Mouse (Mus musculus) heart, embryonic 14.5 days (tissue): ENCODE data around the gene Gsk3a. TPM values are rescaled to one million over a fixed set of nuclear protein-coding genes. Genes with fewer than 3 reads are reported as not detected.
A peak's percentile ranks its signal among the peaks of the same experiment; 100 is the strongest.

Experiments used
- ATAC-seq: fragments of 200-750 bp; cut with Nextera tagmentation; 2 replicates; pipeline ENCODE4 v1.8.0; 2017; ENCODE audit warnings: low read depth, moderate TSS enrichment; ENCODE audit not compliant: insufficient number of reproducible peaks, insufficient read depth, low FRiP score
- H3K27ac ChIP-seq, 2 experiments: fragments of 200-500 bp in 1 of 2; fragments of 300-500 bp in 1 of 2; sonication (generic) in 1 of 2; replicated peaks in 1 of 2; 2 replicates each; pipeline ENCODE4 v1.5.1; 2012 to 2014; ENCODE audit warnings: low read depth in 2 of 2, low read length in 2 of 2, control low read depth in 1 of 2, mild to moderate bottlenecking in 1 of 2, mixed read lengths in 1 of 2; ENCODE audit not compliant: control insufficient read depth in 1 of 2, insufficient read depth in 1 of 2
- H3K27me3 ChIP-seq: fragments of 300-500 bp; sonication (generic); 2 replicates; pipeline ENCODE4 v1.6.1; 2014; ENCODE audit warnings: mild to moderate bottlenecking, low read length, control low read depth; ENCODE audit not compliant: control insufficient read depth, insufficient read depth
- H3K36me3 ChIP-seq: fragments of 300-500 bp; sonication (generic); 2 replicates; pipeline ENCODE4 v1.6.1; 2014; ENCODE audit warnings: mild to moderate bottlenecking, control low read depth, low read length, mixed read lengths; ENCODE audit not compliant: control insufficient read depth, insufficient read depth
- H3K4me1 ChIP-seq, 2 experiments: fragments of 200-500 bp in 1 of 2; fragments of 300-500 bp in 1 of 2; sonication (generic) in 1 of 2; 2 replicates each; pipeline ENCODE4 v1.6.1; 2012 to 2014; ENCODE audit warnings: low read length in 2 of 2, control low read depth in 1 of 2, mixed read lengths in 1 of 2; ENCODE audit not compliant: control insufficient read depth in 2 of 2, insufficient read depth in 2 of 2
- H3K4me2 ChIP-seq: fragments of 300-500 bp; sonication (generic); 2 replicates; pipeline ENCODE4 v1.6.1; 2014; ENCODE audit warnings: mild to moderate bottlenecking, low read length
- H3K4me3 ChIP-seq, 2 experiments: fragments of 200-500 bp in 1 of 2; fragments of 300-500 bp in 1 of 2; sonication (generic) in 1 of 2; 2 replicates each; pipeline ENCODE4 v1.5.1; 2012 to 2014; ENCODE audit warnings: low read length in 2 of 2, mild to moderate bottlenecking in 2 of 2, control low read depth in 1 of 2, low read depth in 1 of 2, moderate library complexity in 1 of 2; ENCODE audit not compliant: control insufficient read depth in 1 of 2, insufficient read depth in 1 of 2
- H3K9ac ChIP-seq: fragments of 300-500 bp; sonication (generic); 2 replicates; pipeline ENCODE4 v1.6.1; 2014; ENCODE audit warnings: mild to moderate bottlenecking, low read length
- H3K9me3 ChIP-seq: fragments of 300-500 bp; sonication (generic); 2 replicates; pipeline ENCODE4 v1.6.1; 2016; ENCODE audit warnings: low read length, control low read depth; ENCODE audit not compliant: control insufficient read depth
- WGBS: fragments of 180-500 bp; shearing (Covaris S2); extraction: QIAGEN DNeasy Blood & Tissue Kit; methylation state at CpG from one replicate; pipeline ENCODE4 v1.1.7; 2014; 5-methylcytosine and 5-hydroxymethylcytosine counted together
- polyA plus RNA-seq: library from polyadenylated mRNA; unstranded; fragments of >200 nt; fragmentation: Nextera tagmentation; extraction: Ambion mirVana; gene quantifications from 2 replicates; pipeline ENCODE4 v1.2.1, GENCODE M21; 2014

Gsk3a gene
- polyA plus RNA-seq, 1 experiment from 2014 or later: 12.2 TPM

DNA sequence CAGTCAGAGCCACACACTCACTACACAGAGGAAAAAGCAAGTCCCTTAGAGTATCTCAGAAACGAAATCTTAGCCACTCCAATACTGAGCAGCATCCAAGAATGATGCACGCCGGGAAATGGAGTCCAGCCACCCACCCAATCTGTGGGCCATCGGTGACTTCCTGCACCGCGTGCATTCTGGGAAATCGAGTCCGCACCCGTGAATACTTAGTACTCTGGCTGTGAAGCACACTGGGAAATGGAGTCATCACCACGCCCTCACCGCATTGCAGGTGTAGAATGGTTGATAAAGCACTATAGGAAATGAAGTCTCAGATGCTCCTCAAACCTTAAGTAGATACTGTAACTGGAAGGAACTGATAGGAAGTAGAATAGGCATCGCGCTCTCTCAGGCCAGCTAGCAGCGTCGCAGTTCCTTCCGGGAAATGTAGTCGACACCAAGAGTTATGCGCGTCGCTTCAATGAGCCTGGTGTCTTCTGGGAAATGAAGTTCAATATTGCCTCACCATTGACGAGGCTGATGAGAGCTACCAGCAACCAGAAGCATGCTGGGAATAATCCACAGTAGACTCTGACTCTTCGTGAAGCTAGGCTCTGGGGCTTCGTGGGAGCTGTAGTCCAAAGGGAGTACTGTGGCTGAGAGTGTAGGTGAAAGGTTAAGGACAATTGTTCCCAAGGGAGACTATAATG lies 510 bp upstream of the Gsk3a start:
- Histone ChIP-seq H3K4me1 (peaks cover 5 to 26% of the 10 kb centered on the region in 2 experiments; a peak in 3 of 4 replicates), H3K9me3 (no peaks in the 10 kb centered on the region), H3K27ac (peak overlapping the region; percentile 83 to 90), H3K9ac (peak overlapping the region; percentile 63), H3K4me2 (peak overlapping the region; percentile 85), H3K4me3 (peak overlapping the region; percentile 61 to 93), H3K36me3 (peaks cover 50% of the 10 kb centered on the region), H3K27me3 (no peaks in the 10 kb centered on the region)
- WGBS: under 1% methylated on average over 23 of the region's 23 CpGs
- ATAC-seq: peak; percentile 87

DNA sequence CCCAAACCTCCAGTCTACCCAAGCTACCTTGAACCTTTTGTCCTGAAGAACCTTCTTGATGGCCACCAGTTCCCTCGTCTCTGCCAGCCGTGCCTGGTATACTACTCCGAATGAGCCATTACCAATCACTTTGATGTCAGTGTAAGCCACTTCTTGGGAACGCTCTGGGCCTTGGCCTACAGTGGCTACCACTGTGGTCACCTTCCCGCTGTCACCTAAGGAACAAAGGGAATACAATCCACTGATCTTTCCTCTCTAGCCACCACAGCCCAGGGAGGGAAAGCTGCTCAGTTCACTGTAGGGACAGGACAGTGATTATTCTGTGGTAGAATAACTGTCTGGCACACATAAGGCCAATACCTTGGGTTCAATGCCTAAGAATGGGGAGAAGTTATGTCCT lies 2.1 kb downstream of the Gsk3a start:
- Histone ChIP-seq H3K27ac (no peak overlapping the region), H3K27me3 (no peaks in the 10 kb centered on the region), H3K9me3 (no peaks in the 10 kb centered on the region), H3K36me3 (peaks cover 57% of the 10 kb centered on the region), H3K4me2 (no peak overlapping the region), H3K4me3 (no peak overlapping the region), H3K9ac (no peak overlapping the region), H3K4me1 (peaks cover 2 to 19% of the 10 kb centered on the region in 2 experiments; a peak in 2 of 4 replicates)
- WGBS: 89% methylated on average over 5 of the region's 5 CpGs
- no peak for ATAC-seq

DNA sequence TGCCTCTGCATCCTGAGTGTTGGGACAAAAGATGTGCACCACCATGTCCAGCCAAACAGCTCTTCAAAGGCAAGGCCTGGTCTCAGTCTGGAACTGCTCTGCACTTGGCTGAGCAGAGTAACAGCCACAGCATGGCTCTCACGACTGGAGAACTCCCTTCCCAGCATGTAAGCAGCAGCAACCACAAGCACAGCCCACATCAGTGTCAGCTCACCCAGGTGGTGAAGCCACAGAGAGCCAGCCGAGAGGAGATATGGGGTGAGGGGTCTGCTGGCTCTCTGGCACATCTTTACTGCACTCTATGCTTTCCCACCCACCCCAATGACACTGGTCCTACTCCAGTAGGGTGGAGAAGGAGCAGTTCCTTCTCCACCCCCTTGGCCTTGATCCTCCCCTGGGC lies 4.6 kb downstream of the Gsk3a start:
- ATAC-seq: no peak
- WGBS: 81% methylated on average over 2 of the region's 2 CpGs
- H3K4me1 ChIP-seq: peaks cover 2 to 15% of the 10 kb centered on the region in 2 experiments; a peak in 2 of 4 replicates
- H3K9ac ChIP-seq: no peak overlapping the region
- H3K27me3 ChIP-seq: no peaks in the 10 kb centered on the region
- no peak overlapping the region for H3K4me3 ChIP-seq
- H3K36me3 ChIP-seq: peaks cover 77% of the 10 kb centered on the region
- no peaks in the 10 kb centered on the region for H3K9me3 ChIP-seq
- H3K27ac ChIP-seq: no peak overlapping the region
- H3K4me2 ChIP-seq: no peak overlapping the region

DNA sequence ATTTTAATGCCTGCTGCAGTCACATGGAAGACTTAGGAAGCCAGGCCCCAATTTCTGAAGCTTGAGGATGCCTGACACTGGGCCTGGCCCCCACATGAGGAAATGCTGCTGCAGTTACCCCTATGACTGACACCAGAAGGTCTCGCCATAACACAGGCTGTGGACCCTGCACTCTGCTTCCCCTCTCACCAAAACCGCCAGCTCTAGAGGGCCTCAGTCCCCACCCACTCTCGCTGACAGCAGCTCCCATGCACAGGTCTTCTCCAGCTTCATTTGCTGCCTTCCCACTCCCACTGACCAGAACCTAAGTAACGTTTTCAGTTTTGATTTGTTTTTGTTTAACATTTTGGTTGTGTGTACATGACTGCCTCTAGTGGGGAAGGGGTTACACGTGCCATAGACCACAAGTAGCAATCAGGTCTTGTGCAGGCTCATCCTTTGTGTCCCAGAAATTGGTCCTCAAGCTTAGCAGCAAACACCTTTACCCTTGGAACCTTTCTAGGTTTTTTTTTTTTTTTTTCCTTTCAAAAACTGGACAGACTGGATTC lies 5.5 kb downstream of the Gsk3a start:
- peaks cover 2 to 15% of the 10 kb centered on the region in 2 experiments; a peak in 2 of 4 replicates for H3K4me1 ChIP-seq
- no peaks in the 10 kb centered on the region for H3K27me3 ChIP-seq
- no peak overlapping the region for H3K4me2 ChIP-seq
- H3K9ac ChIP-seq: no peak overlapping the region
- H3K36me3 ChIP-seq: peaks cover 86% of the 10 kb centered on the region
- 68% methylated on average over 5 of the region's 5 CpGs for whole genome bisulfite sequencing
- no peak for ATAC-seq
- H3K4me3 ChIP-seq: no peak overlapping the region
- no peak overlapping the region for H3K27ac ChIP-seq
- no peaks in the 10 kb centered on the region for H3K9me3 ChIP-seq

DNA sequence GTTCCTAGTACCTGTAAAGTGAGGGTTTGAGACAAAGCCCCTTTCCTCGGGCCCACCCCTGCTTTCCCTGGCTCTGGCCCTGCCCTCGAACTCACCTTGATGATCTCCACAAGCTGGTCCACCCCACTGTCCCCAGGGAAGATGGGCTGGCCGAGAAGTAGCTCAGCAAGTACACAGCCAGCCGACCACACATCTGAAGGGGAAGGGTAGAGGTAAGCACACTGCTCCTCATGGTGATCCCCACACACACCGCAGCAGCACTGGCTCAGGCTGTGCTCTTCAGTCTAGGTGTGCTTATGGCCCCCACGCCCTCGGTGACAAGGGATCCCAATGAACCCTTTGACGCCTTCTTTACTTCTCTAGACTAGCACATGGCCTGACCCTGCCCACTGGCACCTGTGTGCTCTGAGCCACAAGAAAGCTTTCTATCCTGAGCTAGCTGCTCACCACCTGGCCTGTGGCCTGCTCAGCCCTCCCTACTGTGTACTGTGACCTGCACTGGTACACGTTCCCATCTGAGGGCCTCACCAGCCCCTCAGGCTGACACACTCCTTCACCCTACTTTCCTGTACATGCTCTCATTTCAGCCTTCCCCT lies 6.9 kb downstream of the Gsk3a start:
- H3K9me3 ChIP-seq: no peaks in the 10 kb centered on the region
- H3K27ac ChIP-seq: no peak overlapping the region
- no peak overlapping the region for H3K9ac ChIP-seq
- peaks cover 99% of the 10 kb centered on the region for H3K36me3 ChIP-seq
- 79% methylated on average over 9 of the region's 9 CpGs for WGBS
- peaks cover 0 to 2% of the 10 kb centered on the region in 2 experiments; a peak in 2 of 4 replicates for H3K4me1 ChIP-seq
- H3K4me3 ChIP-seq: no peak overlapping the region
- no peaks in the 10 kb centered on the region for H3K27me3 ChIP-seq
- ATAC-seq: no peak
- H3K4me2 ChIP-seq: no peak overlapping the region

DNA sequence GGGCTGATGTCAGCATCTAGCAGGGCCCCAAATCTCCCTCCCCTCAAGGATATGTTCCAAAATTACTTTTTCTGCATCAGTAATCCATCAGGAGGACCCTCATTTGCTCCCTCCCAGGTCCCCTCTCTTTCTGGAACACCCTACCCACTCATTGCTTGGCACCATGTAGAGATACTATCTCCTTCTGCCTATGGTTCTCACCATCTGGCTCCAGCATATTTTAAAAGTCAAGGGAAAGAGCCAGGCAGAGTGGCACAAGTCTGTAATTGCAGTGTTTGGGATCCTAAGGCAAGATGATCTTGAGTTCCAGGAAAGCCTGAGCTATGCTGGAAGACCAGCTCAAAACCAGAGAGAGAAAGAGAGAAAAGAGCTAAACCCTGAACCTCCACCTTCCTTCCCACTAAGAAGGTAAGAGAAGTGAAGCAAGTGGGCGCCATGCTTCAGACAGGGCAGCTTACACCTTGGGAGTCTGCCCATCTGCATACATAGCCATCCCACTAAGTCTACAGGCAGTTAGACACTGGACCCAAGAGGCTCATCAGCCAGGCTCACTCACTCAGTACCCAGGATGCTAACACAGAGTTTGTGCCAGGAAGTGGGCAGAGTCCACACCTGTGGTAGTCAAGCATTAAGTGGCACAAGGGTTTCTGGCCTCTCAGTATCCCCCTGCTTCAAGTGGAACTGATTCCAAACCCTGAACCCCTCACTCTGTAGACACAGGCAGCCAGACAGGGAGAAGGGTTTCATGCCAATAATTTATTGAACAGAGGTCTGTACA lies 9.9 kb downstream of the Gsk3a start:
- H3K4me1 ChIP-seq: peaks cover 0 to 2% of the 10 kb centered on the region in 2 experiments; a peak in 2 of 4 replicates
- ATAC-seq: no peak
- peaks cover 100% of the 10 kb centered on the region for H3K36me3 ChIP-seq
- no peak overlapping the region for H3K9ac ChIP-seq
- H3K27me3 ChIP-seq: no peaks in the 10 kb centered on the region
- H3K4me3 ChIP-seq: no peak overlapping the region
- WGBS: 92% methylated on average over 1 of the region's 1 CpGs
- H3K27ac ChIP-seq: no peak overlapping the region
- H3K4me2 ChIP-seq: no peak overlapping the region
- no peaks in the 10 kb centered on the region for H3K9me3 ChIP-seq

DNA sequence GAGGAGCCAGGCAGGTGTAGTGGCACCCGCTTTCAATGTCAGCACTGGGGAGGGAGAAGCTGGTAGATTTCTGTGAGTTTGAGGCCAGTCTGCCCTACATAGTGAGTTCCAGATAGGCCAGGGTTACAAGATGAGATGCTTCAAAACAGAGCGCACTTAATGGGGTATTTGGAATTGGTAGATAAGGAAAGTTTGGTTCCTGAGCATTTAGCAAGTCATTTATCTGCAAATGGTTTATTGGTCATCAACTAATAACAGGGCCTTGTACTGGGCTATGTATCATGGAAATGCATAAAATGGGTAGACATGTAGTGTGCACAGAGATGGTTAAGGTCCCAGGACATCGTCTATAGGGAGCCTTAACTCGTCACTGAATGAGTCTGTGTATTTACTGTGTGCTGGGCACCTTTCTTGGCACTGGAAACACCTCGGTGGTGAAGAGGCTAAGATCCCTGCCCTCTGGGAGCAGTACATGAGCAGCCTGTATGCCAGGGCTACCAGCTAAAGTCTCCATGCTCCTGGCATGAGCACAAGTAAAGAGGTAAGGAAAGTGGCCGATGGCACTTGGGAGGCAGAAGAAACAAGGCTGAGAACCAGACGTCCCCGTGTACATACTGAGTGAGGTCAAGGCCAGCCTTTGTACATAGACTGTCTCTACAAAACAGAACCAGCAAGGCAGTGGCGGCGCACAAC lies 15.2 kb downstream of the Gsk3a start:
- no peaks in the 10 kb centered on the region for H3K9me3 ChIP-seq
- no peak overlapping the region for H3K27ac ChIP-seq
- H3K4me3 ChIP-seq: peak overlapping the region in 1 of 2 experiments; percentile 55; a peak in 2 of 4 replicates
- H3K4me2 ChIP-seq: peak overlapping the region; percentile 93
- H3K27me3 ChIP-seq: no peaks in the 10 kb centered on the region
- 78% methylated on average over 10 of the region's 10 CpGs for WGBS
- peaks cover 13 to 26% of the 10 kb centered on the region in 2 experiments for H3K4me1 ChIP-seq
- H3K9ac ChIP-seq: peak overlapping the region; percentile 83
- peaks cover 50% of the 10 kb centered on the region for H3K36me3 ChIP-seq
- no peak for ATAC-seq
